8 mouse cellular contexts compared by ENCODE assay signal in the genomic region with DNA sequence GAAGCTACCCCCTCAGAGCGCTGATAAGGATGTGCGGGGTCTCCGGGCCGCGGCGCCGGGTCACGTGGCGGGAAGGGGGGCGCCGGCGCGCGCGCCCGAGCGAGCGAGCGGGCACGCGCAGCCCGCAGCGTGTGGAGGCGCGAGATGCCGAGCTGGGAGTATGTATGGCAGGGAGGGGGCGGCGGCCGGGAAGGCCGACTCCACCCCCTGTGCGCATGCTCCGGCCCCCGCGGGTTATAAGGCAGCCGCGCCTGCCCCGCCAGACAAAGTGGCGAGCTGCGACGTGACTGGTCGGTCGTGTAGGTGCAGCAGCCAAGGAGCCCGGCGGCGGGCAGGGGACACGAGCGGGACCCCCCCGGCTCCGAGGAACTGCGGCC. TPM values are rescaled to one million over a fixed set of nuclear protein-coding genes. Genes with fewer than 3 reads are reported as not detected.
A peak's percentile ranks its signal among the peaks of the same experiment; 100 is the strongest.
DNase-seq lines count a peak whose midpoint lies in the region; ATAC-seq and TF ChIP-seq lines count a peak whose summit lies in the region.

TSS of gene Slc16a1 (plus strand) at position 266 of the 377 bp plus-strand sequence.

- ATAC-seq in cerebellum, adult (ENCODE audit: insufficient number of reproducible peaks, low FRiP score, low TSS enrichment), result peak; percentile 91
- ATAC-seq in forebrain, embryonic 14.5 days, result peak; percentile 98
- ATAC-seq in neutrophil, adult 5-6 weeks (ENCODE audit: extremely low read depth, insufficient number of reproducible peaks, low FRiP score, poor library complexity, severe bottlenecking), result peak; percentile 52

- H3K9ac ChIP-seq in ES-Bruce4 (ENCODE audit: low read depth, poor library complexity, severe bottlenecking), result peak within 1 kb of the TSS; percentile 97
- peak within 1 kb of the TSS; percentile 87 for H3K9ac ChIP-seq in forebrain, embryonic 14.5 days (ENCODE audit: low read length)

- peak within 1 kb of the TSS; percentile 90 for H3K4me2 ChIP-seq in forebrain, embryonic 14.5 days (ENCODE audit: low read length)

- no peaks in the 10 kb centered on the region for H3K27me3 ChIP-seq in ES-Bruce4 (ENCODE audit: control insufficient read depth, insufficient read depth, low read length, poor library complexity, severe bottlenecking)
- H3K27me3 ChIP-seq in forebrain, embryonic 14.5 days (replicated peaks; ENCODE audit: control insufficient read depth, insufficient read depth, low read length), result no peaks in the 10 kb centered on the region

- intact Hi-C loops in heart, postnatal 14 days (cut with DNase I), result loop anchor here (5.0 kb wide), 1 partner anchor 41 kb away; no protein-coding TSS in a partner anchor

- H3K9me3 ChIP-seq in ES-Bruce4 (replicated peaks; ENCODE audit: control insufficient read depth, insufficient read depth, low read length, poor library complexity, severe bottlenecking), result no peaks in the 10 kb centered on the region
- H3K9me3 ChIP-seq in forebrain, embryonic 14.5 days (replicated peaks; ENCODE audit: control insufficient read depth, low read length), result no peaks in the 10 kb centered on the region

- peak within 1 kb of the TSS; percentile 86 for H3K4me3 ChIP-seq in ES-Bruce4 (ENCODE audit: low read depth, low read length)
- H3K4me3 ChIP-seq in forebrain, embryonic 14.5 days (ENCODE audit: low read depth, low read length), result peak within 1 kb of the TSS; percentile 83
- peak within 1 kb of the TSS; percentile 71 for H3K4me3 ChIP-seq in lung, adult 2 months (replicated peaks; ENCODE audit: extremely low read depth, low read depth, low read length)

- no peaks in the 10 kb centered on the region; the same call in 1 of the 2 replicates for H3K36me3 ChIP-seq in ES-Bruce4 (ENCODE audit: control insufficient read depth, insufficient read depth, low read length, poor library complexity, severe bottlenecking)
- no peaks in the 10 kb centered on the region for H3K36me3 ChIP-seq in forebrain, embryonic 14.5 days (ENCODE audit: control insufficient read depth, insufficient read depth, low read length)

- TF ChIP-seq EP300 in ES-Bruce4 (IDR thresholded peaks at IDR 0.05; ENCODE audit: insufficient read depth, low read depth, low read length), result no peak

- H3K27ac ChIP-seq in ES-Bruce4 (ENCODE audit: insufficient read depth, low read length), result 0 out of 2 replicates have a peak within 1 kb of the TSS, but pooled peaks have one; percentile 23
- peak within 1 kb of the TSS; percentile 27; the same call in 1 of the 2 replicates for H3K27ac ChIP-seq in forebrain, embryonic 14.5 days (ENCODE audit: low read depth, low read length)

- DNase-seq in forebrain, embryonic 14.5 days (ENCODE audit: low spot score), result peak; percentile 93
- DNase-seq in heart, postnatal 14 days, result peak; percentile 92 to 93
- DNase-seq in layer of hippocampus, adult 18-20 months (ENCODE audit: low spot score in 2 of 2), result peak; percentile 83 to 92
- peak; percentile 84 for DNase-seq in lung, adult 2 months
- peak; percentile 91 to 93 for DNase-seq in thymus, adult 18-20 months

- no peak for TF ChIP-seq CTCF in ES-Bruce4 (IDR thresholded peaks at IDR 0.05; ENCODE audit: low read depth, low read length)
- TF ChIP-seq CTCF in lung, adult 2 months (IDR thresholded peaks at IDR 0.05; ENCODE audit: insufficient read depth, low read length), result no peak

- TF ChIP-seq POLR2A in ES-Bruce4 (IDR thresholded peaks at IDR 0.05; ENCODE audit: insufficient read depth, low read length), result peak; percentile 56
- TF ChIP-seq POLR2A in lung, adult 2 months (IDR thresholded peaks at IDR 0.05; ENCODE audit: borderline replicate concordance, extremely low read depth, low read depth, low read length), result peak; percentile 84; the same call in 1 of the 2 replicates

- WGBS in forebrain, embryonic 14.5 days, result 0% methylated on average over 33 of the region's 50 CpGs
- 2% methylated on average over 49 of the region's 50 CpGs for WGBS in lung, adult 2 months

- H3K4me1 ChIP-seq in ES-Bruce4 (ENCODE audit: control insufficient read depth, insufficient read depth, low read length), result no peaks in the 10 kb centered on the region
- H3K4me1 ChIP-seq in forebrain, embryonic 14.5 days (ENCODE audit: control insufficient read depth, insufficient read depth, low read length), result peaks cover 5% of the 10 kb centered on the region; the same call in 1 of the 2 replicates
- peaks cover 3% of the 10 kb centered on the region; the same call in 1 of the 2 replicates for H3K4me1 ChIP-seq in lung, adult 2 months (ENCODE audit: control insufficient read depth, insufficient read depth, low read length)

RNA-seq across cellular contexts. Expression of gene Slc16a1, which starts in this region (rescaled TPM):
- 78.7 and 87.2 TPM in 2 replicates for polyA plus RNA-seq in ES-Bruce4 (2011; ENCODE audit: insufficient read depth, insufficient read length, low read depth, missing spikeins)
- 18.1 and 21.2 TPM in 2 replicates for polyA plus RNA-seq in forebrain, embryonic 14.5 days (2014; fragmentation: Nextera tagmentation; extraction: Ambion mirVana)
- 100 to 1,000 TPM; 153 to 157 TPM for total RNA-seq in heart, postnatal 14 days (2021)
- 10 to 100 TPM; 24.8 to 25.2 TPM for total RNA-seq in layer of hippocampus, adult 18-20 months (2021)
- polyA plus RNA-seq in lung, adult 2 months (2012; rRNA removed), result 14.5 and 15.7 TPM in 2 replicates
- 6.5 and 7.6 TPM in 2 replicates for total RNA-seq in neutrophil, adult 5-6 weeks (2017)

Comparison
In these comparisons a context has a peak if more than half of its experiments do, and no peak if none do; other contexts are left out.
1. Peak in every context shown above with its lines: DNase-seq, ATAC-seq, H3K4me3 ChIP-seq and H3K27ac ChIP-seq.
2. RNA of gene Slc16a1 (total RNA-seq): 153 to 157 TPM in heart, postnatal 14 days; 24.8 to 25.2 TPM in layer of hippocampus, adult 18-20 months and 6.5 to 7.6 TPM in neutrophil, adult 5-6 weeks; every median in the first group is over 4 times any median in the second.